Mouse (Mus musculus) megakaryocyte-erythroid progenitor cell, adult 5-6 weeks (primary cell): Measurements from ENCODE around the gene Olfr1105. TPM values are rescaled to one million over a fixed set of nuclear protein-coding genes. Genes with fewer than 3 reads are reported as not detected.

Experiments
- ATAC-seq: replicated peaks from 2 replicates; pipeline ENCODE4 v1.8.0; 2016; ENCODE audit warnings: mild to moderate bottlenecking, inconsistent platforms; ENCODE audit not compliant: severe bottlenecking, poor library complexity, low FRiP score, low TSS enrichment
- total RNA-seq, 2 experiments: library from RNA; stranded (forward) in 1 of 2; stranded (reverse) in 1 of 2; fragments of 200-1000, 215-1000 nt in 1 of 2; fragments of >200 nt in 1 of 2; fragmentation: Nextera tagmentation in 1 of 2; gene quantifications; 2 replicates each; pipeline ENCODE4 v1.2.3; 2014 to 2017

The Olfr1105 gene
- not detected in 2 replicates for total RNA-seq (2014; fragmentation: Nextera tagmentation)
- not detected in 2 replicates for total RNA-seq (2017)

DNA sequence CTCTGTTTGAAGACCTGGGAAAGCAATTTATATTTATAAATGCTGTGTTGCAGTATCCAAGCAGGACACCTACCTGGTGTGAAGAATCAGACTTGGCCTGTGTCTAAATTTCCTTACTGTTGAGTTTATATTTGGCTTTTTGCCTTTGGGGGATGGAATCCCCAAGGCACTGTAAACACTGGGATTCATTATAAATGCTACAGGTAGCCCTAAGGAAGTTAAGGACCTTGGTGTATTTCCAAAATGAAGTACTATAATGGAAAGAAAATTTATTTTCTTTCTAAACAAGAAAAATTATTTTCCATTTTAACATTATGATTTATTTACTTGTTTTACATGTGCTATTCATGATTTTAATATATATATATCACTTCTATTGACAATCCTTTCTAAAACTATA, at the start of gene Olfr1105:
TSS of gene Olfr1105 (minus strand) at position 101 of the 400 bp plus-strand sequence.
- ATAC-seq = no peak

DNA sequence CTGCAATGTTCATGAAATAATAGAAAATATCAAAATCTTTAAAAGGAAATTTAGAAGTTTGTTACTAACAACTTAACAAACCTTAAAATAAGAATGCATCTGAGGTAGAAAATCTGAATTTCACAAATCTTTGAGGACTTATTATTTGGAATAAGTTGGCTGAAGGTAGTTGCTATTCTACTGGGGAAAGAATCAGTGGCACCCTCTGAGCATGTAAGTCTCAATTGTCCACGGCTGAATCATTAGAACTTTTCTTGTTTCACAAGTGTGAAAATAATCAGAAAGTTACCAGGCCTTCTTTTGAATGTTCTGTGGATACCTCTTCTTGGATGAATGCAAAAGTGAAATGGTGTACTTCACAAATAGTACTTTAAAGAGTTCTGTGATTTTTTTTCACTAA, 39.4 kb upstream of the Olfr1105 start, which contains the start of gene Olfr1107:
TSS of gene Olfr1107 (minus strand) at position 101 of the 400 bp plus-strand sequence.
- no peak for ATAC-seq

DNA sequence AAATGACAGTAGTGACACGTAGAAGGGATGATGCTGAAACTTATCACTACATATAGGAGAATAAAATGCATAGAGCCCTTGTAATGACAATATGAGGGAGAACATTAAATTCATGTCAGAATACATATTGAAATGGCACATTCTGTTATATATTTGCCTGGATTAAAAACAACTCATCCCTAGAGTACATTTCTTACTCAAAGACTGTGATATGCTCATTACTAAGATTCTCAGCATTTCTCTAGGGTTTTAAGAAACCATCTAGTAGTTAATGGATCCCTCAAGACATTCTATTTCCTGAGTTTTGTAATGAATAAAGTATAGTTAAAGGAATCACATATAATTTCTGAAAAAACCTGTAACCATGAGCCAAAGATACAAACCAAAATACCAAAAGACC, 15.8 kb upstream of the Olfr1105 start, which contains the start of gene Olfr1106:
TSS of gene Olfr1106 (minus strand) at position 101 of the 400 bp plus-strand sequence.
- no peak for ATAC-seq

DNA sequence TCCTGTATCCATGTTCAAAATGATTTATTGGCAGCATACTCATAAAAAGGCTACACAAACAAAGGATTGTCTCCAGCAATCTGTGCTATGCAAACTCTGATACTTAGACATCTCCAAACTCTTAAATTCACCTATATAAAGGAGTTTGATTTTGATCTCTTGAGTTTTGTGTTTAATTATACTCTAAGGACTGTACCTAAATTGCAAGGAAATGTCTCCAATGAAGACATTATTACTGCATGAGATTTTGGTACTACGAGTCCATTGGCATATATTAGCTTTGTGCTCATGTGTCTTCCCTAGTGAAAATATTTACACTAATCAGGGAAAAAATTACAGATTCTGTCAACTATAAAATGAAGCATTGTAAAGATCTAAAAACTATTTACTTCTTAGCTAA, 9.4 kb downstream of the Olfr1105 start, which contains the start of gene Olfr1104:
TSS of gene Olfr1104 (minus strand) at position 101 of the 400 bp plus-strand sequence.
- no peak for ATAC-seq

DNA sequence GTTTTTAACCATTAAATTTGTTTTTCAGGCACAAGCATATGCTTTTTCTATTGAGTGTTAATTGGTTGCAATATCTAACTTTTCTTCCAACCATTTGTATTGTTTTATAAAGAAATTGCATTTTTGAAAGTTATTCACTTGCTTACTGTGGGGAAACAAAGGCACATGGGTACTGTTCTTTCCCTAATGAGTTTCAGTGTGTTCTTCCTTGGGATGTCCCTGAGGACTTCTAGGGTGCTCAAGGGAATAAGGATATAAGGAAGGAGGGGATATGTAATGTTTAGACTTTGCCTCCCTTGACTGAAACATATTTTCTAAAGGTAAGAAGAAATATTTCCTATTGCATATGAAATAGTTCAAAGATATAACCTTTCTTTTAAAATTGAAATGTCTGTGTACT, 38.2 kb downstream of the Olfr1105 start, which contains the start of gene Olfr1102:
TSS of gene Olfr1102 (plus strand) at position 301 of the 400 bp plus-strand sequence.
- no peak for ATAC-seq

DNA sequence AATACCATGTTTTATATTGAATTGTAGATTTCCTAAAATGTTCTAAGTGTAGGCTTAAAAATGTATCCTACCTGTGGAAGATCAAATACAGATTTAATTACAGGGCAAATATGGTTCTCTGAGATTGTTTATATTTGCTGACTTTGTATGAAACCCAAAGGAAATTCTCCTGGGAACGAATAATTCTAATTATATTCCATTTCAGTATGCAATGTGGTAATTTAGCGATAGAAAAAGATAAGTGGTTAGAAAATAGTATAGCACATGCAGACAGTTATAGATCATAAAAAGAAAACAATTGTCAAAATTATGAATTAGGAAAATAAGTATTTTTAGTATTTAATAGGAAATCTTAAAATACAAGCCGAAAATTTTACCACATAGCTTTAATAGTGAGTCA, 45.2 kb downstream of the Olfr1105 start, which contains the start of gene Olfr1101:
TSS of gene Olfr1101 (minus strand) at position 101 of the 400 bp plus-strand sequence.
- no peak for ATAC-seq

Other genes with a start within 250 kb of the Olfr1105 start
- not detected in 2 replicates for gene Olfr141, start 226.5 kb downstream of the Olfr1105 start, total RNA-seq (2014; fragmentation: Nextera tagmentation)
- not detected in 2 replicates for gene Olfr141, start 226.5 kb downstream of the Olfr1105 start, total RNA-seq (2017)
- gene Olfr1094, start 211.9 kb downstream of the Olfr1105 start, total RNA-seq (2014; fragmentation: Nextera tagmentation) = not detected in 2 replicates
- gene Olfr1094, start 211.9 kb downstream of the Olfr1105 start, total RNA-seq (2017) = not detected in 2 replicates
- not detected in 2 replicates for gene Olfr1095, start 184.8 kb downstream of the Olfr1105 start, total RNA-seq (2014; fragmentation: Nextera tagmentation)
- not detected in 2 replicates for gene Olfr1095, start 184.8 kb downstream of the Olfr1105 start, total RNA-seq (2017)
- gene Gm13723, start 161.7 kb downstream of the Olfr1105 start, total RNA-seq (2014; fragmentation: Nextera tagmentation) = not detected in 2 replicates
- gene Gm13723, start 161.7 kb downstream of the Olfr1105 start, total RNA-seq (2017) = not detected in 2 replicates
- not detected in 2 replicates for gene Olfr1097, start 144.3 kb downstream of the Olfr1105 start, total RNA-seq (2014; fragmentation: Nextera tagmentation)
- not detected in 2 replicates for gene Olfr1097, start 144.3 kb downstream of the Olfr1105 start, total RNA-seq (2017)
- not detected in 2 replicates for gene Olfr1098, start 112.0 kb downstream of the Olfr1105 start, total RNA-seq (2014; fragmentation: Nextera tagmentation)
- gene Olfr1098, start 112.0 kb downstream of the Olfr1105 start, total RNA-seq (2017) = not detected in 2 replicates
- gene Olfr1099, start 75.8 kb downstream of the Olfr1105 start, total RNA-seq (2014; fragmentation: Nextera tagmentation) = not detected in 2 replicates
- not detected in 2 replicates for gene Olfr1099, start 75.8 kb downstream of the Olfr1105 start, total RNA-seq (2017)
- gene Olfr1100, start 56.6 kb downstream of the Olfr1105 start, total RNA-seq (2014; fragmentation: Nextera tagmentation) = not detected in 2 replicates
- not detected in 2 replicates for gene Olfr1100, start 56.6 kb downstream of the Olfr1105 start, total RNA-seq (2017)
- gene Olfr1101, start 45.3 kb downstream of the Olfr1105 start, total RNA-seq (2014; fragmentation: Nextera tagmentation) = not detected in 2 replicates
- gene Olfr1101, start 45.3 kb downstream of the Olfr1105 start, total RNA-seq (2017) = not detected in 2 replicates
- not detected in 2 replicates for gene Olfr1102, start 38.1 kb downstream of the Olfr1105 start, total RNA-seq (2014; fragmentation: Nextera tagmentation)
- not detected in 2 replicates for gene Olfr1102, start 38.1 kb downstream of the Olfr1105 start, total RNA-seq (2017)
- gene Olfr1104, start 9.5 kb downstream of the Olfr1105 start, total RNA-seq (2014; fragmentation: Nextera tagmentation) = not detected in 2 replicates
- not detected in 2 replicates for gene Olfr1104, start 9.5 kb downstream of the Olfr1105 start, total RNA-seq (2017)
- not detected in 2 replicates for gene Olfr1106, start 15.7 kb upstream of the Olfr1105 start, total RNA-seq (2014; fragmentation: Nextera tagmentation)
- not detected in 2 replicates for gene Olfr1106, start 15.7 kb upstream of the Olfr1105 start, total RNA-seq (2017)
- not detected in 2 replicates for gene Olfr1107, start 39.3 kb upstream of the Olfr1105 start, total RNA-seq (2014; fragmentation: Nextera tagmentation)
- gene Olfr1107, start 39.3 kb upstream of the Olfr1105 start, total RNA-seq (2017) = not detected in 2 replicates
- not detected in 2 replicates for gene Olfr1109, start 59.5 kb upstream of the Olfr1105 start, total RNA-seq (2014; fragmentation: Nextera tagmentation)
- gene Olfr1109, start 59.5 kb upstream of the Olfr1105 start, total RNA-seq (2017) = not detected in 2 replicates
- not detected in 2 replicates for gene Olfr259, start 78.0 kb upstream of the Olfr1105 start, total RNA-seq (2014; fragmentation: Nextera tagmentation)
- gene Olfr259, start 78.0 kb upstream of the Olfr1105 start, total RNA-seq (2017) = not detected in 2 replicates
- gene Olfr1110, start 103.8 kb upstream of the Olfr1105 start, total RNA-seq (2014; fragmentation: Nextera tagmentation) = not detected in 2 replicates
- not detected in 2 replicates for gene Olfr1110, start 103.8 kb upstream of the Olfr1105 start, total RNA-seq (2017)
- not detected in 2 replicates for gene Olfr1111, start 116.1 kb upstream of the Olfr1105 start, total RNA-seq (2014; fragmentation: Nextera tagmentation)
- not detected in 2 replicates for gene Olfr1111, start 116.1 kb upstream of the Olfr1105 start, total RNA-seq (2017)
- gene Olfr1112, start 151.3 kb upstream of the Olfr1105 start, total RNA-seq (2014; fragmentation: Nextera tagmentation) = not detected in 2 replicates
- gene Olfr1112, start 151.3 kb upstream of the Olfr1105 start, total RNA-seq (2017) = not detected in 2 replicates
- not detected in 2 replicates for gene Olfr1113, start 172.4 kb upstream of the Olfr1105 start, total RNA-seq (2014; fragmentation: Nextera tagmentation)
- gene Olfr1113, start 172.4 kb upstream of the Olfr1105 start, total RNA-seq (2017) = not detected in 2 replicates
- not detected in 2 replicates for gene Olfr1115, start 211.5 kb upstream of the Olfr1105 start, total RNA-seq (2014; fragmentation: Nextera tagmentation)
- not detected in 2 replicates for gene Olfr1115, start 211.5 kb upstream of the Olfr1105 start, total RNA-seq (2017)
- not detected in 2 replicates for gene Olfr1116, start 231.0 kb upstream of the Olfr1105 start, total RNA-seq (2014; fragmentation: Nextera tagmentation)
- not detected in 2 replicates for gene Olfr1116, start 231.0 kb upstream of the Olfr1105 start, total RNA-seq (2017)